Mouse (Mus musculus): ENCODE data around the gene Fam209.

The Fam209 gene

GRCm38 (mm10) chr2:172472318-172472717 is at the start of gene Fam209:
Fam209 (plus strand) TSS chr2:172472520.
- in situ Hi-C loops (cut with MboI; ENCODE audit: low pct_unique_long_range_greater_than_20kb in 1 of 2, low sequenced_read_pairs in 2 of 2, unreplicated experiment in 1 of 2), result no loop called here

GRCm38 (mm10) chr2:172430609-172431008 is 41.7 kb upstream of the Fam209 start:
- in situ Hi-C loops (cut with MboI; ENCODE audit: low pct_unique_long_range_greater_than_20kb in 1 of 2, low sequenced_read_pairs in 2 of 2, unreplicated experiment in 1 of 2), result loop anchor here in 1 of 2 experiments (25.0 kb wide), 1 partner anchor 193 kb away; the partner anchor contains the start of gene Mc3r

DNA sequence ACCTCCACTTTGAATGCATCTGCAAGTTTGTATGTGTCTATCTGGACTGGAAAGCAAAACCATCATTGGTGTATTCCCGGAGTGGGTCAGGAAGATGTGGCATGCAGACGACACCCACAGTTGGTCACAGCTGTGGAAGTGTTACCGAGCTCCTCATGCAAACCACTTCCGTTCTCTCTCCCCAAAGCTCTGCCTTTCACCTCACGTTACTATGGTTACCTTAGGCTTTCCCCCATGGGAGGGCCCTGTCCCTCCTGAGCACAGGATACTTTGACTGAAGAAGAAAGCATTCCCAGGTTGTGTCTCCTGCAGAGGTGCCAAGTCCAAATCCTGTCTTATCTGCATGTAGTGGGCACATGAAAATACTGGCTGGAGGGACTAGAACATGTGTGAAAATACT is 38.6 kb upstream of the Fam209 start:
- in situ Hi-C loops (cut with MboI; ENCODE audit: low pct_unique_long_range_greater_than_20kb in 1 of 2, low sequenced_read_pairs in 2 of 2, unreplicated experiment in 1 of 2), result loop anchor here in 1 of 2 experiments (25.0 kb wide), 1 partner anchor 196 kb away; the partner anchor contains the start of gene Mc3r

DNA sequence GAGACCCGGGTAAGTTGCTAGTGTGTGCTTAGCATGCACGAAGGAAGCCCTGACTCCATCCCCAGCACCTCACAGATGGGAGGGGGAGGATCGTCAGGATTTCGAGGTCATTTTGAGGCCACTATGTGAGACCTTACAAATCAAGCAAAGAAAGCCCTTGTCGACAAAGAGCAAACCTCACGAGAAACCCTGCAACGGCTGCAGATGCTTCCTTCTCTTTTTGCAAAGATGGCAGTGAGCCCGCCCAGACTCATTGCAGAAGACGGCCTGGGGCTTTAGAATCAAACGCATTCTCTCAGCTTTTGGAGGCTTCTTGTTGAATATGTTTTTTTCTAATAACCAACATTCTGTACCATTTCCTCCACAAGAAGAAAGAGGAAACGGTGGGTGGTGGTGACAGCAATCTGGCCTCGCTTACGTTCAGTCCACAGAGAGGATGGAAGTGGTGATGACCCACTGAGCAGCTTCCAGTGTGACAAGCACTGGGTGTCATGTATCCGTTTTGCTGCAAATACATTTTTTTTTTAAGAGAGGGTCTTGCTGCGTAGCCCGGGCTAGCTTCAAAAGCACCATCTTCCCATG is 34.9 kb upstream of the Fam209 start:
- in situ Hi-C loops (cut with MboI; ENCODE audit: low pct_unique_long_range_greater_than_20kb in 1 of 2, low sequenced_read_pairs in 2 of 2, unreplicated experiment in 1 of 2), result loop anchor here in 1 of 2 experiments (25.0 kb wide), 1 partner anchor 200 kb away; the partner anchor contains the start of gene Mc3r

DNA sequence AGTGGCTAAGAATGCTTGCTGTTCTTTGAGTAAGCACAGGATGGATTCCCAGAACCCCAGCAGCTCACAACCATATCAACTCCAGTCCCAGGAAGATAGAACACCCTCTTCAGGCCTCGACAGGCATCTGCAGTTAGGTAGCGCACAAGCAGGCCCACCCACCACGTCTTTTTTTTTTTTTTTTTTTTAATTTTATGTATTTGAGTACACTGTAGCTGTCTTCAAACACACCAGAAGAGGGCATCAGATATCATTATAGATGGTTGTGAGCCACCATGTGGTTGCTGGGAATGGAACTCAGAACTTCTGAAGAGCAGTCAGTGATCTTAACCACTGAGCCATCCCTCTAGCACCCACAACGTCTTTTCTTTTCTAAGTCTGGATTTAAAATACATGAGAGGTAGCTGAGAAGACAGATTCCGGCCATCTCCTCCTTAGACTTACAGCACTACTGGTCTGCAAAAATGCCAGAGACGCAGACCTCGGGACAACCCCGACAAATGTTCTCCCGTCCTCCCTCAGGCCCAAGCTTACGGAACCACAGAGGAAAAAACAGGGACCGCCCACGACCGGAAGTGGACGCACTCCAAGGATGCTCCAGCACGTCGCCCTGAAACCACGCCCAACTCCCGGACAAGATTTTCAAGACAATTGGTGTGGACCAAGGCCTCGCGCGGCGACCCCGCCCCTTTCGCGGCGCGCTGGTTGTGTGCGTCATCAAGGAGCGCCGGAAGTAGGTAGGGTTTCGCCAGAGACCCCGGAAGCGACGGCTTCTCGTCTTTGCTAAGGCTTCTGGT is 32.3 kb upstream of the Fam209 start, which contains the start of gene Rtf2:
Rtf2 (plus strand) TSS at position 714 of the 797 bp plus-strand sequence.
- in situ Hi-C loops (cut with MboI; ENCODE audit: low pct_unique_long_range_greater_than_20kb in 1 of 2, low sequenced_read_pairs in 2 of 2, unreplicated experiment in 1 of 2), result loop anchor here in 1 of 2 experiments (25.0 kb wide), 1 partner anchor 203 kb away; the partner anchor contains the start of gene Mc3r

GRCm38 (mm10) chr2:172440640-172441005 is 31.7 kb upstream of the Fam209 start:
- in situ Hi-C loops (cut with MboI; ENCODE audit: low pct_unique_long_range_greater_than_20kb in 1 of 2, low sequenced_read_pairs in 2 of 2, unreplicated experiment in 1 of 2), result loop anchor here in 1 of 2 experiments (25.0 kb wide), 1 partner anchor 203 kb away; the partner anchor contains the start of gene Mc3r

- in situ Hi-C loops (cut with MboI; ENCODE audit: low pct_unique_long_range_greater_than_20kb in 1 of 2, low sequenced_read_pairs in 2 of 2, unreplicated experiment in 1 of 2), result loop anchor here in 1 of 2 experiments (25.0 kb wide), 1 partner anchor 204 kb away; the partner anchor contains the start of gene Mc3r
Observed at GRCm38 (mm10) chr2:172441176-172441575, 31.1 kb upstream of the Fam209 start.

GRCm38 (mm10) chr2:172445617-172446016 is 26.7 kb upstream of the Fam209 start:
- in situ Hi-C loops (cut with MboI; ENCODE audit: low pct_unique_long_range_greater_than_20kb in 1 of 2, low sequenced_read_pairs in 2 of 2, unreplicated experiment in 1 of 2), result loop anchor here in 1 of 2 experiments (25.0 kb wide), 1 partner anchor 208 kb away; the partner anchor contains the start of gene Mc3r

- in situ Hi-C loops (cut with MboI; ENCODE audit: low pct_unique_long_range_greater_than_20kb in 1 of 2, low sequenced_read_pairs in 2 of 2, unreplicated experiment in 1 of 2), result loop anchor here in 1 of 2 experiments (25.0 kb wide), 1 partner anchor 210 kb away; the partner anchor contains the start of gene Mc3r
Observed at GRCm38 (mm10) chr2:172447317-172447716, 25.0 kb upstream of the Fam209 start.

DNA sequence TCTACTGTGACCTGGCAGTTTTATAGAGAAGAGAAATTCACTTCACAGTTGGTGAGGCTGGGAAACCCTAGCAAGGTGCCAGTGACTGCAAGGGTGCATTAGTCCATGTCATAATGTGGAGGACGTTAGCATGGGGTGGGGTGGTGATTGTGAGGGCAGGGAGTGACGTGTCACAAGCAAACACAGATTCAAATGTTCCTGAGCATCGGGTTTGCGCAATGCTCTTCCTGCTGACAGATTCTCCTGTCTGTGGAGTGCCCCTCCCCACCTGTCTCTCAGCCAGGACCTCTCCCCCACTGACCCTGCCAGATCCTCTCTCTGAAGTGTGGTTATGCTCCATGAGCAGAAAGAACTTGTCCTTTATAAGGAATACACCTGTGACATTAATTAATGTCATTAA is 24.0 kb upstream of the Fam209 start:
- in situ Hi-C loops (cut with MboI; ENCODE audit: low pct_unique_long_range_greater_than_20kb in 1 of 2, low sequenced_read_pairs in 2 of 2, unreplicated experiment in 1 of 2), result loop anchor here in 1 of 2 experiments (25.0 kb wide), 1 partner anchor 211 kb away; the partner anchor contains the start of gene Mc3r

DNA sequence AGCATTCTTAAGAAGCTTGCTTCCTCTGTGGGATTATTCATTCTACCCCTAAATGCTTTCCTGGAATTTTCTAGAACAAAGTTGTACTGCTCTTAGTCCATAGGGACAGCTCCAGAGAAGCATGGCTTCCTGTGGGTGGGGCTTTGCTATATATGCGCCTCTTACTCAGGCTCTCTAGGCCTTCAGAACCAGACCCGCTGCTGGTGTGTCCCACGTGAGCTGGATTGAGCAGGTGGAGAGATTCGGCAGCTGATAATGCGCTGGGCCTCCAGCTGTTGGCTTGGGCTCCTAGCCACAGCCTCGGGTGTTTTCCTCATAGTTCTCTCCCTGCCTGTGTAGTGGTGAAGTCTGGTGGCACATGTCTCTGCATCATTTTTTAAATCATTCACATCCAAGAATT is 21.7 kb upstream of the Fam209 start:
- in situ Hi-C loops (cut with MboI; ENCODE audit: low pct_unique_long_range_greater_than_20kb in 1 of 2, low sequenced_read_pairs in 2 of 2, unreplicated experiment in 1 of 2), result no loop called here

GRCm38 (mm10) chr2:172452031-172452430 is 20.3 kb upstream of the Fam209 start:
- in situ Hi-C loops (cut with MboI; ENCODE audit: low pct_unique_long_range_greater_than_20kb in 1 of 2, low sequenced_read_pairs in 2 of 2, unreplicated experiment in 1 of 2), result no loop called here

- in situ Hi-C loops (cut with MboI; ENCODE audit: low pct_unique_long_range_greater_than_20kb in 1 of 2, low sequenced_read_pairs in 2 of 2, unreplicated experiment in 1 of 2), result no loop called here
Observed at GRCm38 (mm10) chr2:172452458-172452857, 19.9 kb upstream of the Fam209 start.

DNA sequence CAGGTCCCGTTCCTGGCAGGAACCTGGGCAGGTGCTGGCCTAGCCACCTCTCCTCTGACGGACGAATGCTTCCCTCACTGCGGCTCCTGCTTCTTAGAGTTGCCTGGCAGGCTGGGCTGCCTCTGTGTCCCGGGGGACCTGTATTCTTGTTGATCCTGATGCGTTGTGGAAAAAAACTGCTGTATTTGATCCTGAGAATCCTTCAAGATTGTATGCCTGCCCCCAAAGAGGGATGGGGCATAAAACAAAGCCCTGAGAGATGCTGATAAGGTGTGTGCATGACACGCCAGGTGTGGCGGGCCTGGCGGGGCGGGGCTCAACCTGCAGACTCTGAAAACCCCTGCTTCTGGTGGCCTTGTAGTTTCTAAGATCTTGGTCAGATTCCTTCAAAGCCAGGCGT is 13.8 kb upstream of the Fam209 start, which contains the start of gene Gcnt7:
Gcnt7 (minus strand) TSS at position 101 of the 400 bp plus-strand sequence.
- in situ Hi-C loops (cut with MboI; ENCODE audit: low pct_unique_long_range_greater_than_20kb in 1 of 2, low sequenced_read_pairs in 2 of 2, unreplicated experiment in 1 of 2), result no loop called here

GRCm38 (mm10) chr2:172460647-172461046 is 11.7 kb upstream of the Fam209 start:
- in situ Hi-C loops (cut with MboI; ENCODE audit: low pct_unique_long_range_greater_than_20kb in 1 of 2, low sequenced_read_pairs in 2 of 2, unreplicated experiment in 1 of 2), result no loop called here

GRCm38 (mm10) chr2:172462813-172463212 is 9.5 kb upstream of the Fam209 start:
- in situ Hi-C loops (cut with MboI; ENCODE audit: low pct_unique_long_range_greater_than_20kb in 1 of 2, low sequenced_read_pairs in 2 of 2, unreplicated experiment in 1 of 2), result no loop called here

DNA sequence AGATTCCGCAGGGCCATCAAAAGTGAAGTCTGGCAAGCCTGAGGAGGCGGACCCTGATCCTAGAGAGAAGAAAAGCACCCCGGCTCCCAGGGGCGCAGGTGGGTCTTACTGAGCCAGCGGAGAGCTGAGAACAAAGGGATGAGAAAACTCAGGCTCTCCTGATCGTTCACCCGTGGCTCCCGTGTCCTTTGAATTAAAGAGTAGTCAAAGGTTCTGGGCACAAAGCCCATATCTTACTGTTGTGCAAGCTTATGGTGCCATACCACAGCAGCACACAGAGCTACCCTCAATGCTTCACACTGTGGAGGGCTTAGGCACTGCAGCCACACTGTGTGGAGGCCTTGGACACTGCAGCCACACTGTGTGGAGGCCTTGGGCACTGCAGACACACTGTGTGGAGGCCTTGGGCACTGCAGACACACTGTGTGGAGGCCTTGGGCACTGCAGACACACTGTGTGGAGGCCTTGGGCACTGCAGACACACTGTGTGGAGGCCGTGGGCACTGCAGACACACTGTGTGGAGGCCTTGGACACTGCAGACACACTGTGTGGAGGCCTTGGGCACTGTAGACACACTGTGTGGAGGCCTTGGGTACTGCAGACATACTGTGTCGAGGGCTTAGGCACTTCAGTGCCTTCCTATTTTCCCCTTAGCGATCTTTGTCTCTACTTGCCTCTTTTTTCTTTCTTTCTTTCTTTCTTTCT is 5.7 kb upstream of the Fam209 start:
- in situ Hi-C loops (cut with MboI; ENCODE audit: low pct_unique_long_range_greater_than_20kb in 1 of 2, low sequenced_read_pairs in 2 of 2, unreplicated experiment in 1 of 2), result no loop called here

DNA sequence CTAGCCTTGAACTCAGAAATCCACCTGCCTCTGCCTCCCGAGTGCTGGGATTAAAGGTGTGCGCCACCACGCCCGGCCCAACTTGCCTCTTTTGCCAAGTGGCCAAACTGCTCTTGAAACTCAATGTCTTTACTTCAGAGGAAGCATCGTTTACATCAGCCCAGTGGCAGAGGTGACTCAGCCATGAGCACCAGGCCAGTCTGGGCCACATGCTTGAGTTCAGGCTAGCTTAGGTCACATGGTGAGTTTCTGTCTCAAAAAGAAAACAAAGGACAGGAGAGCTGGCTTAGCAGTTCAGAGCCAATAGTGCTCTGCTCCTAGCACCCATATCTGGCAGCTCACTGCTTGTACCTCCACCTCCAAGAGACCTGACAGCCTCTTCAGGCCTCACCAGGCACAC is 5.1 kb upstream of the Fam209 start:
- in situ Hi-C loops (cut with MboI; ENCODE audit: low pct_unique_long_range_greater_than_20kb in 1 of 2, low sequenced_read_pairs in 2 of 2, unreplicated experiment in 1 of 2), result no loop called here
